Mouse (Mus musculus): ENCODE measurements around the gene Erap1. TPM values are rescaled to one million over a fixed set of nuclear protein-coding genes. Genes with fewer than 3 reads are reported as not detected.
"Not testable (repeated sequence)": the region's sequence is repeated elsewhere in the genome, so short reads cannot be mapped to it uniquely, and the experiment has no call there.

Gene Erap1
- polyA plus RNA-seq, 1 experiment from 2014 or later = 2.9 TPM

- H3K27me3 ChIP-seq (ENCODE audit: control insufficient read depth, insufficient read depth, low read length) = no peaks in the 10 kb centered on the region
- peak overlapping the region; percentile 93 for H3K9ac ChIP-seq (ENCODE audit: low read length)
- H3K4me2 ChIP-seq (ENCODE audit: low read depth, low read length, severe bottlenecking) = peak overlapping the region; percentile 64
- peak overlapping the region; percentile 64 for H3K4me3 ChIP-seq (ENCODE audit: low read depth, low read length)
- H3K4me1 ChIP-seq (replicated peaks; ENCODE audit: control insufficient read depth, insufficient read depth, low read length) = no peaks in the 10 kb centered on the region; the same call in 1 of the 2 replicates
- no peaks in the 10 kb centered on the region for H3K9me3 ChIP-seq (ENCODE audit: control insufficient read depth, low read length)
- H3K36me3 ChIP-seq (ENCODE audit: control insufficient read depth, insufficient read depth, low read length) = no peaks in the 10 kb centered on the region
- peak; percentile 87 for DNase-seq (ENCODE audit: low spot score)
- peak; percentile 90 for ATAC-seq (replicated peaks; ENCODE audit: low FRiP score)
- peak overlapping the region; percentile 60; the same call in 1 of the 2 replicates for H3K27ac ChIP-seq (ENCODE audit: low read depth, low read length)
- WGBS = under 1% methylated on average over 45 of the region's 49 CpGs
Measured at GRCm38 (mm10) chr13:74639712-74640522, 549 bp downstream of the Erap1 start.

- Histone ChIP-seq H3K4me2 (ENCODE audit: low read depth, low read length, severe bottlenecking) (peak overlapping the region; percentile 64), H3K4me3 (ENCODE audit: low read depth, low read length) (peak overlapping the region; percentile 64)
- DNase-seq (ENCODE audit: low spot score); H3K9me3 ChIP-seq (ENCODE audit: control insufficient read depth, low read length); H3K27me3 ChIP-seq (ENCODE audit: control insufficient read depth, insufficient read depth, low read length); H3K27ac ChIP-seq (ENCODE audit: low read depth, low read length); ATAC-seq (replicated peaks; ENCODE audit: low FRiP score); H3K4me1 ChIP-seq (replicated peaks; ENCODE audit: control insufficient read depth, insufficient read depth, low read length); H3K36me3 ChIP-seq (ENCODE audit: control insufficient read depth, insufficient read depth, low read length); H3K9ac ChIP-seq (ENCODE audit: low read length): not testable (repeated sequence)
- 65% methylated on average over 2 of the region's 3 CpGs for WGBS
Measured at GRCm38 (mm10) chr13:74640523-74640920, 1.2 kb downstream of the Erap1 start.

GRCm38 (mm10) chr13:74695497-74696193 is 56.3 kb downstream of the Erap1 start:
- no peak overlapping the region for H3K4me2 ChIP-seq (ENCODE audit: low read depth, low read length, severe bottlenecking)
- no peak overlapping the region for H3K27ac ChIP-seq (ENCODE audit: low read depth, low read length)
- H3K9me3 ChIP-seq (ENCODE audit: control insufficient read depth, low read length) = no peaks in the 10 kb centered on the region
- H3K4me1 ChIP-seq (replicated peaks; ENCODE audit: control insufficient read depth, insufficient read depth, low read length) = no peaks in the 10 kb centered on the region
- no peak overlapping the region for H3K9ac ChIP-seq (ENCODE audit: low read length)
- H3K36me3 ChIP-seq (ENCODE audit: control insufficient read depth, insufficient read depth, low read length) = no peaks in the 10 kb centered on the region
- H3K27me3 ChIP-seq (ENCODE audit: control insufficient read depth, insufficient read depth, low read length) = no peaks in the 10 kb centered on the region
- H3K4me3 ChIP-seq (ENCODE audit: low read depth, low read length) = no peak overlapping the region
- 86% methylated on average over 5 of the region's 5 CpGs for WGBS
- DNase-seq (ENCODE audit: low spot score) (no peak), ATAC-seq (replicated peaks; ENCODE audit: low FRiP score) (no peak)

- Histone ChIP-seq H3K4me2 (ENCODE audit: low read depth, low read length, severe bottlenecking) (no peak overlapping the region), H3K27me3 (ENCODE audit: control insufficient read depth, insufficient read depth, low read length) (no peaks in the 10 kb centered on the region), H3K9me3 (ENCODE audit: control insufficient read depth, low read length) (no peaks in the 10 kb centered on the region), H3K36me3 (ENCODE audit: control insufficient read depth, insufficient read depth, low read length) (no peaks in the 10 kb centered on the region), H3K4me3 (ENCODE audit: low read depth, low read length) (no peak overlapping the region), H3K4me1 (replicated peaks; ENCODE audit: control insufficient read depth, insufficient read depth, low read length) (no peaks in the 10 kb centered on the region), H3K9ac (ENCODE audit: low read length) (no peak overlapping the region), H3K27ac (ENCODE audit: low read depth, low read length) (no peak overlapping the region)
- 53% methylated on average over 3 of the region's 3 CpGs for WGBS
- DNase-seq (ENCODE audit: low spot score) (no peak), ATAC-seq (replicated peaks; ENCODE audit: low FRiP score) (no peak)
Measured at GRCm38 (mm10) chr13:74696225-74696624, 56.9 kb downstream of the Erap1 start.

DNA sequence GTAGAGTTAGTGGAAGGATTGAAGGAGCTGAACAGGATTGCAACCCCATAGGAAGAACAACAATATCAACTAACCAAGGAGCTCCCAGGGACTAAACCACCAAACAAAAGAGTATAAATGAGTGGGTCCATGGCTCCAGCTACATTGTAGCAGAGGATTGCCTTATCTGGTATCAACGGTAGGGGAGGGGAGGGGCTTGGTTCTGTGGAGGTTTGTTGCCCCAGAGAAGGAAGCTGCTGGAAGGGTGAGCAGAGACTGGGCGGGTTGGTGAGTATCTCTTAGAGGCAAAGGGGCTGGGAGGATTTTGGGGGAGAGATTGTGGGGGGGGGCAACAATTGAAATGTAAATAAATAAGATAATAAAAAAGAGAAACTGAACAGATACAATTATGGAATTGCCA is 79.6 kb downstream of the Erap1 start:
- 66% methylated on average over 2 of the region's 2 CpGs for WGBS
- DNase-seq (ENCODE audit: low spot score) = no peak
- H3K4me2 ChIP-seq (ENCODE audit: low read depth, low read length, severe bottlenecking) = no peak overlapping the region

GRCm38 (mm10) chr13:74733726-74734125 is 94.4 kb downstream of the Erap1 start:
- Histone ChIP-seq H3K9me3 (ENCODE audit: control insufficient read depth, low read length) (no peaks in the 10 kb centered on the region), H3K9ac (ENCODE audit: low read length) (no peak overlapping the region), H3K36me3 (ENCODE audit: control insufficient read depth, insufficient read depth, low read length) (no peaks in the 10 kb centered on the region), H3K4me3 (ENCODE audit: low read depth, low read length) (no peak overlapping the region), H3K27ac (ENCODE audit: low read depth, low read length) (no peak overlapping the region), H3K27me3 (ENCODE audit: control insufficient read depth, insufficient read depth, low read length) (no peaks in the 10 kb centered on the region), H3K4me1 (replicated peaks; ENCODE audit: control insufficient read depth, insufficient read depth, low read length) (no peaks in the 10 kb centered on the region), H3K4me2 (ENCODE audit: low read depth, low read length, severe bottlenecking) (no peak overlapping the region)
- 87% methylated on average over 4 of the region's 4 CpGs for whole genome bisulfite sequencing
- ATAC-seq (replicated peaks; ENCODE audit: low FRiP score) = no peak
- DNase-seq (ENCODE audit: low spot score) = no peak

More for the DNA sequence above, 79.6 kb downstream of the Erap1 start:
- Histone ChIP-seq H3K9me3 (ENCODE audit: control insufficient read depth, low read length) (no peaks in the 10 kb centered on the region), H3K4me1 (replicated peaks; ENCODE audit: control insufficient read depth, insufficient read depth, low read length) (no peaks in the 10 kb centered on the region), H3K36me3 (ENCODE audit: control insufficient read depth, insufficient read depth, low read length) (no peaks in the 10 kb centered on the region), H3K9ac (ENCODE audit: low read length) (no peak overlapping the region), H3K27ac (ENCODE audit: low read depth, low read length) (no peak overlapping the region), H3K27me3 (ENCODE audit: control insufficient read depth, insufficient read depth, low read length) (no peaks in the 10 kb centered on the region), H3K4me3 (ENCODE audit: low read depth, low read length) (no peak overlapping the region)
- no peak for ATAC-seq (replicated peaks; ENCODE audit: low FRiP score)

GRCm38 (mm10) chr13:74735834-74736233 is 96.5 kb downstream of the Erap1 start:
- Histone ChIP-seq H3K4me3 (ENCODE audit: low read depth, low read length) (no peak overlapping the region), H3K9me3 (ENCODE audit: control insufficient read depth, low read length) (no peaks in the 10 kb centered on the region), H3K4me1 (replicated peaks; ENCODE audit: control insufficient read depth, insufficient read depth, low read length) (no peaks in the 10 kb centered on the region), H3K27ac (ENCODE audit: low read depth, low read length) (no peak overlapping the region), H3K9ac (ENCODE audit: low read length) (no peak overlapping the region), H3K4me2 (ENCODE audit: low read depth, low read length, severe bottlenecking) (no peak overlapping the region), H3K36me3 (ENCODE audit: control insufficient read depth, insufficient read depth, low read length) (no peaks in the 10 kb centered on the region), H3K27me3 (ENCODE audit: control insufficient read depth, insufficient read depth, low read length) (no peaks in the 10 kb centered on the region)
- WGBS = 90% methylated on average over 5 of the region's 5 CpGs
- ATAC-seq (replicated peaks; ENCODE audit: low FRiP score) (no peak), DNase-seq (ENCODE audit: low spot score) (no peak)

DNA sequence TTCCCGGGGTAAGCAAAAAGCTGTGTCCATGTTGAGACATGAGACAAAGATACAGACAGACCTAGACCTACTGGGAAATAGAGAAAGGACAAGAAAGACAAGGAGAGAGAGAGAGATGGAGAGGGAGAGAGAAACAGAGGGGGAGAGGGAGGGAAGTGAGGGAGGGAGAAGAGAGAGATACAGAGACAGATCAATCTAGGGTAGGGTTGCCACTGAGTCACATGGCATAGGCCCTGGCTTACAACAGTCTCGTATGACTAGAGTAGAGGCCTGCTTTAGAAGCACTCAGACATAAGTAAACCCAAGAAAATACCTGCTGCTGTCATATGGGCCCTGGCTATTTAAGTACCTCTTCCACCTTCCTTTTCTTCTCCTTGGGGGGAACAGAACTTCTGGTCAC is 97.0 kb downstream of the Erap1 start:
- H3K4me2 ChIP-seq (ENCODE audit: low read depth, low read length, severe bottlenecking) = no peak overlapping the region
- no peak overlapping the region for H3K4me3 ChIP-seq (ENCODE audit: low read depth, low read length)
- ATAC-seq (replicated peaks; ENCODE audit: low FRiP score) = no peak
- H3K9me3 ChIP-seq (ENCODE audit: control insufficient read depth, low read length) = no peaks in the 10 kb centered on the region
- H3K4me1 ChIP-seq (replicated peaks; ENCODE audit: control insufficient read depth, insufficient read depth, low read length) = no peaks in the 10 kb centered on the region
- H3K27ac ChIP-seq (ENCODE audit: low read depth, low read length) = no peak overlapping the region
- no peak overlapping the region for H3K9ac ChIP-seq (ENCODE audit: low read length)
- DNase-seq (ENCODE audit: low spot score) = no peak
- no peaks in the 10 kb centered on the region for H3K27me3 ChIP-seq (ENCODE audit: control insufficient read depth, insufficient read depth, low read length)
- H3K36me3 ChIP-seq (ENCODE audit: control insufficient read depth, insufficient read depth, low read length) = no peaks in the 10 kb centered on the region
- 83% methylated on average over 2 of the region's 2 CpGs for WGBS
